Mouse (Mus musculus) neural tube, embryonic 13.5 days (tissue): ENCODE measurements at regions not wholly inside any gene's neighbourhood (a gene's known extent, or its start where the extent isn't known, plus 50 kb on each side); places are given as distances from the start of the nearest gene placed in this dataset.
A peak's percentile ranks its signal among the peaks of the same experiment; 100 is the strongest.

ENCODE experiments used
- ATAC-seq: fragments of 200-750 bp; cut with Nextera tagmentation; 2 replicates; pipeline ENCODE4 v1.8.0; 2017; ENCODE audit warnings: low read depth, mild to moderate bottlenecking, moderate TSS enrichment, moderate library complexity
- H3K27ac ChIP-seq: fragments of 300-500 bp; sonication (generic); replicated peaks from 2 replicates; pipeline ENCODE4 v1.5.1; 2015; ENCODE audit warnings: moderate library complexity, mild to moderate bottlenecking, inconsistent platforms
- H3K27me3 ChIP-seq: fragments of 300-500 bp; sonication (generic); 2 replicates; pipeline ENCODE4 v1.6.1; 2015; ENCODE audit warnings: mild to moderate bottlenecking, inconsistent platforms
- H3K36me3 ChIP-seq: fragments of 300-500 bp; sonication (generic); 2 replicates; pipeline ENCODE4 v1.6.1; 2015; ENCODE audit warnings: mild to moderate bottlenecking, inconsistent platforms
- H3K4me1 ChIP-seq: fragments of 300-500 bp; sonication (generic); replicated peaks from 2 replicates; pipeline ENCODE4 v1.6.1; 2015; ENCODE audit warnings: inconsistent platforms
- H3K4me2 ChIP-seq: fragments of 300-500 bp; sonication (generic); 2 replicates; pipeline ENCODE4 v1.6.1; 2015; ENCODE audit warnings: inconsistent platforms, mild to moderate bottlenecking, moderate library complexity
- H3K4me3 ChIP-seq: fragments of 300-500 bp; sonication (generic); 2 replicates; pipeline ENCODE4 v1.5.1; 2015; ENCODE audit warnings: mild to moderate bottlenecking, inconsistent platforms
- H3K9ac ChIP-seq: fragments of 300-500 bp; sonication (generic); 2 replicates; pipeline ENCODE4 v1.6.1; 2015; ENCODE audit warnings: moderate library complexity, mild to moderate bottlenecking, inconsistent platforms
- H3K9me3 ChIP-seq: fragments of 300-500 bp; sonication (generic); 2 replicates; pipeline ENCODE4 v1.6.1; 2016; ENCODE audit warnings: inconsistent platforms
- WGBS: fragments of 180-500 bp; shearing (Covaris S2); methylation state at CpG from one replicate; pipeline ENCODE4 v1.1.7; 2015; 5-methylcytosine and 5-hydroxymethylcytosine counted together

- no peak for ATAC-seq
- H3K9ac ChIP-seq: no peak overlapping the region
- no peaks in the 10 kb centered on the region for H3K36me3 ChIP-seq
- H3K27ac ChIP-seq: no peak overlapping the region
- no peak overlapping the region for H3K4me2 ChIP-seq
- H3K27me3 ChIP-seq: no peaks in the 10 kb centered on the region
- 56% methylated on average over 5 of the region's 5 CpGs for WGBS
- H3K9me3 ChIP-seq: no peaks in the 10 kb centered on the region
- no peak overlapping the region for H3K4me3 ChIP-seq
- H3K4me1 ChIP-seq: peaks cover 10% of the 10 kb centered on the region; the same call in 1 of the 2 replicates
These were observed 85.9 kb upstream of the Got2 start for GRCm38 (mm10) chr8:95974231-95974630.

GRCm38 (mm10) chr8:95973571-95973970 is 85.2 kb upstream of the Got2 start:
- ATAC-seq: no peak

GRCm38 (mm10) chr8:95968828-95969227 is 80.5 kb upstream of the Got2 start:
- no peak overlapping the region for H3K4me2 ChIP-seq
- 93% methylated on average over 6 of the region's 6 CpGs for WGBS
- peaks cover 4% of the 10 kb centered on the region; the same call in 1 of the 2 replicates for H3K4me1 ChIP-seq
- no peaks in the 10 kb centered on the region for H3K36me3 ChIP-seq
- no peak overlapping the region for H3K4me3 ChIP-seq
- no peaks in the 10 kb centered on the region for H3K27me3 ChIP-seq
- H3K9ac ChIP-seq: no peak overlapping the region
- no peak overlapping the region for H3K27ac ChIP-seq
- H3K9me3 ChIP-seq: no peaks in the 10 kb centered on the region
- no peak for ATAC-seq

More at GRCm38 (mm10) chr8:95973571-95973970, 85.2 kb upstream of the Got2 start:
- Histone ChIP-seq H3K9me3 (no peaks in the 10 kb centered on the region), H3K4me3 (no peak overlapping the region), H3K27ac (no peak overlapping the region), H3K36me3 (no peaks in the 10 kb centered on the region), H3K9ac (no peak overlapping the region), H3K4me2 (no peak overlapping the region), H3K27me3 (no peaks in the 10 kb centered on the region), H3K4me1 (peaks cover 10% of the 10 kb centered on the region; the same call in 1 of the 2 replicates)
- 24% methylated on average over 4 of the region's 4 CpGs for WGBS

DNA sequence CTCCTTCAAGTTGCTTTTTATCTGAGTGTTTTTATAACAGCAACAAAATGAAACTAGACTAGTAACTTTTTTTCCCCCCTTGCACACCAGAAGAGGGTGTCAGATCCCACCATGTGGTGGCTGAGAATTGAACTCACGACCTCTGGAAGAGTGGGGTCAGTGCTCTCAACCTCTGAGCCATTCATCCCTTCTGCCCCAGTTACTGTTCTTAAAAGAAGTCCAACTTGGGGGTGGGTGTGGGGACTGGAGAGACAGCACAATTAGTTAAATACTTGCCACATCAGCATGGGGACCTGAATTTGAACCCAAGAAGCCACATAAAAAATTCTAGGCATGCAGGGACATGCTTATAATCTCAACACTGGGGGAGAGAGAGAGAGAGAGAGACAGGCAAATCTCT is 78.1 kb upstream of the Got2 start:
- Histone ChIP-seq H3K9ac (no peak overlapping the region), H3K4me3 (no peak overlapping the region), H3K9me3 (no peaks in the 10 kb centered on the region), H3K27ac (no peak overlapping the region), H3K27me3 (no peaks in the 10 kb centered on the region), H3K4me2 (no peak overlapping the region), H3K4me1 (no peaks in the 10 kb centered on the region), H3K36me3 (no peaks in the 10 kb centered on the region)
- WGBS: 17% methylated on average over 1 of the region's 1 CpGs
- no peak for ATAC-seq

GRCm38 (mm10) chr8:95952257-95952656 is 63.9 kb upstream of the Got2 start:
- H3K27me3 ChIP-seq: no peaks in the 10 kb centered on the region
- no peak overlapping the region for H3K27ac ChIP-seq
- WGBS: 10% methylated on average over 10 of the region's 10 CpGs
- H3K36me3 ChIP-seq: no peaks in the 10 kb centered on the region
- H3K4me3 ChIP-seq: peak overlapping the region; percentile 37
- H3K4me1 ChIP-seq: peaks cover 23% of the 10 kb centered on the region; the same call in 1 of the 2 replicates
- H3K4me2 ChIP-seq: peak overlapping the region; percentile 53
- no peak for ATAC-seq
- H3K9ac ChIP-seq: peak overlapping the region; percentile 54; the same call in 1 of the 2 replicates
- no peaks in the 10 kb centered on the region for H3K9me3 ChIP-seq

DNA sequence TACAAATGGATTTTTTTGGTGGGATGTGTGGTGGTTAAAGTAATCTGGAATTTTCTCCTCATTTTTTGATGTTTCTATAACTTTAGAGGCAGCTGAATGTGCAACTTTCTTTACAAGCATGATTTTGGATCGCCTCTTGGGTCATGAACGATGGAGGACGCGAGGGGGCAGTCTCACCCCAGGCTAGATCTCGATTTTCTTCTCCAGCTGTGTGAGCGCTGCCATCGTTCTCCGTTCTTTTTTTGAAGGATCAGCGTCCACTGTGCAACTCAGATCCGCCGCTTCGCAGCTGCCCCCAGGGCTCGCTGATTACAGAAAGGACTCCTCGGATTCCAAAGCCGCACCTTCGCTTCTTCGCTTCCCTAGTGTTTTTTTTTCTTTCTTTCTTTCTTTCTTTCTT is 63.4 kb upstream of the Got2 start:
- peak overlapping the region; percentile 54; the same call in 1 of the 2 replicates for H3K9ac ChIP-seq
- peaks cover 23% of the 10 kb centered on the region; the same call in 1 of the 2 replicates for H3K4me1 ChIP-seq
- WGBS: under 1% methylated on average over 17 of the region's 17 CpGs
- H3K4me2 ChIP-seq: peak overlapping the region; percentile 53
- H3K27ac ChIP-seq: no peak overlapping the region
- no peaks in the 10 kb centered on the region for H3K27me3 ChIP-seq
- peak; percentile 75; the same call in 1 of the 2 replicates for ATAC-seq
- peak overlapping the region; percentile 37 for H3K4me3 ChIP-seq
- no peaks in the 10 kb centered on the region for H3K36me3 ChIP-seq
- no peaks in the 10 kb centered on the region for H3K9me3 ChIP-seq
